Mouse (Mus musculus) lung, embryonic 14.5 days (tissue): Measurements from ENCODE around the gene Arfgap3. TPM values are rescaled to one million over a fixed set of nuclear protein-coding genes. Genes with fewer than 3 reads are reported as not detected.

Experiments used
- ATAC-seq: fragments of 200-750 bp; cut with Nextera tagmentation; 2 replicates; pipeline ENCODE4 v1.8.0; 2017; ENCODE audit warnings: mild to moderate bottlenecking, moderate TSS enrichment, moderate library complexity; ENCODE audit not compliant: insufficient read depth
- DNase-seq: peaks from one replicate; pipeline ENCODE4 v3.0.0-alpha.2; 2015
- H3K27ac ChIP-seq: fragments of 300-500 bp; sonication (generic); 2 replicates; pipeline ENCODE4 v1.5.1; 2014; ENCODE audit warnings: low read depth, mild to moderate bottlenecking, moderate library complexity
- H3K27me3 ChIP-seq: fragments of 300-500 bp; sonication (generic); 2 replicates; pipeline ENCODE4 v1.6.1; 2014; ENCODE audit warnings: low read length, control low read depth; ENCODE audit not compliant: insufficient read depth
- H3K36me3 ChIP-seq: fragments of 300-500 bp; sonication (generic); 2 replicates; pipeline ENCODE4 v1.6.1; 2014; ENCODE audit warnings: control low read depth; ENCODE audit not compliant: insufficient read depth
- H3K4me1 ChIP-seq: fragments of 300-500 bp; sonication (generic); 2 replicates; pipeline ENCODE4 v1.6.1; 2014; ENCODE audit warnings: antibody characterized with exemption, control low read depth; ENCODE audit not compliant: insufficient read depth
- H3K4me2 ChIP-seq: fragments of 300-500 bp; sonication (generic); 2 replicates; pipeline ENCODE4 v1.6.1; 2014; ENCODE audit warnings: mild to moderate bottlenecking
- H3K4me3 ChIP-seq: fragments of 300-500 bp; sonication (generic); 2 replicates; pipeline ENCODE4 v1.5.1; 2014; ENCODE audit warnings: low read depth, low read length
- H3K9ac ChIP-seq: fragments of 300-500 bp; sonication (generic); 2 replicates; pipeline ENCODE4 v1.6.1; 2014
- H3K9me3 ChIP-seq: fragments of 300-500 bp; sonication (generic); 2 replicates; pipeline ENCODE4 v1.6.1; 2016; ENCODE audit warnings: low read depth, low read length, control low read depth
- CTCF ChIP-seq: IDR thresholded peaks from 2 replicates; pipeline ENCODE4 v1.5.1; 2016; ENCODE audit warnings: antibody characterized with exemption, low read depth
- WGBS: fragments of 180-500 bp; shearing (Covaris S2); extraction: QIAGEN DNeasy Blood & Tissue Kit; methylation state at CpG from one replicate; pipeline ENCODE4 v1.1.7; 2014; 5-methylcytosine and 5-hydroxymethylcytosine counted together
- polyA plus RNA-seq: library from polyadenylated mRNA; unstranded; fragments of >200 nt; fragmentation: Nextera tagmentation; extraction: Ambion mirVana; gene quantifications from 2 replicates; pipeline ENCODE4 v1.2.1, GENCODE M21; 2014

Gene Arfgap3
- polyA plus RNA-seq, 1 experiment from 2014 or later, result 37.7 TPM

- Histone ChIP-seq H3K27ac (no peak overlapping the region), H3K4me2 (no peak overlapping the region), H3K9ac (no peak overlapping the region), H3K4me3 (no peak overlapping the region), H3K9me3 (no peaks in the 10 kb centered on the region), H3K36me3 (no peaks in the 10 kb centered on the region), H3K4me1 (no peaks in the 10 kb centered on the region), H3K27me3 (no peaks in the 10 kb centered on the region)
- TF ChIP-seq CTCF, result no peak
- ATAC-seq (no peak), DNase-seq (no peak)
- WGBS, result 77% methylated on average over 5 of the region's 5 CpGs
Measured at GRCm38 (mm10) chr15:83263405-83263804, 86.6 kb downstream of the Arfgap3 start.

DNA sequence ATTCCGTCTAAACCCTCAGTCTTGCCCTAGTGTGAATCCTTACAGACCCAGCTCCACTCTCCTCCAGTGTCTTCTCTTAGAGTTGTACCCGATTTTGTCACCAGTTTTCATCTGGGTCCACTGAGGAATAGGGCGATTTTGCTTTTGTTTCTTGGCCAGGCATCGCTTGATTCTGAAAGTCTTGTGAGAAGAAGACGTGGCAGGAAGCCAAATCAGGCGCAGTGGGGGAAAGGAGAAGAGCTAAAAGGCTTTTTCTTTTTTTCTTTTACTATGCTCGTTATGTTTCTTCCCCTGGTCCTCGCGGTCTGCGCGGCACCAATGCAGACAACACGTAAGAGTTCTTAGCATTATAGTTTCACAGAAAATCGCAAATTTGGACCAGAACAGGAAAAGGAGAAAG, 92.1 kb downstream of the Arfgap3 start:
- WGBS, result 54% methylated on average over 13 of the region's 13 CpGs
- no peaks in the 10 kb centered on the region for H3K9me3 ChIP-seq
- no peaks in the 10 kb centered on the region for H3K4me1 ChIP-seq
- H3K36me3 ChIP-seq, result no peaks in the 10 kb centered on the region
- no peaks in the 10 kb centered on the region for H3K27me3 ChIP-seq
- H3K4me2 ChIP-seq, result 0 out of 2 replicates have a peak overlapping the region, but pooled peaks have one; percentile 3
- H3K27ac ChIP-seq, result no peak overlapping the region
- ATAC-seq (no peak), DNase-seq (peak; percentile 82)
- no peak overlapping the region for H3K4me3 ChIP-seq
- no peak for TF ChIP-seq CTCF
- no peak overlapping the region for H3K9ac ChIP-seq

- H3K9ac ChIP-seq, result no peak overlapping the region
- H3K4me1 ChIP-seq, result no peaks in the 10 kb centered on the region
- H3K27ac ChIP-seq, result no peak overlapping the region
- TF ChIP-seq CTCF, result no peak
- no peaks in the 10 kb centered on the region for H3K36me3 ChIP-seq
- WGBS, result 70% methylated on average over 4 of the region's 4 CpGs
- H3K4me3 ChIP-seq, result no peak overlapping the region
- DNase-seq (no peak), ATAC-seq (no peak)
- no peaks in the 10 kb centered on the region for H3K9me3 ChIP-seq
- peaks cover 12% of the 10 kb centered on the region for H3K27me3 ChIP-seq
- H3K4me2 ChIP-seq, result no peak overlapping the region
Measured at GRCm38 (mm10) chr15:83256491-83256890, 93.6 kb downstream of the Arfgap3 start.

DNA sequence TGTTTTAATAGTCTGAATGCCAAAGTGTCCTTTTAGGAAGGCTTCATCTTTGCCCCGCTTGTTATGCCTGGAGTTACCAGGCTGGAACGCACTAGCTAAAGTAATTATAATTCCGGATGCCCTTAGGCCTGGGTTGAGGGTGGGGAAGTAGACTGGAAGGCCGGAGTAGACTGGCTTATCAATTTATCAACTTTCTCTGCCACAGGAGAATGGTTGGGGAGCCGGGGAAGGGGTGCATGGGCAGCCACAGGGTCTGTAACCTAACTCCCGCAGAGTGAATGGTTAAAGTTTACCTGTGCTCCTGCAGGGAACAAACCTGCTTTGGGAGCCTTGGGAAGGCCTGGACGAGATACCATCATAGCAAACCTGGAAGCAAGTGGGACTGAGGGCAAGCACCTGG, 94.1 kb downstream of the Arfgap3 start:
- WGBS, result 73% methylated on average over 7 of the region's 7 CpGs
- no peak for ATAC-seq
- H3K27ac ChIP-seq, result no peak overlapping the region

GRCm38 (mm10) chr15:83255191-83255782, 94.8 kb downstream of the Arfgap3 start:
- H3K27ac ChIP-seq, result no peak overlapping the region
- DNase-seq (no peak), ATAC-seq (no peak)
- no peaks in the 10 kb centered on the region for H3K4me1 ChIP-seq
- 87% methylated on average over 4 of the region's 4 CpGs for WGBS
- H3K4me3 ChIP-seq, result no peak overlapping the region
- no peak overlapping the region for H3K4me2 ChIP-seq
- H3K27me3 ChIP-seq, result peaks cover 24% of the 10 kb centered on the region
- H3K9me3 ChIP-seq, result no peaks in the 10 kb centered on the region
- no peak overlapping the region for H3K9ac ChIP-seq
- no peaks in the 10 kb centered on the region for H3K36me3 ChIP-seq
- peak; percentile 36; the same call in 1 of the 2 replicates for TF ChIP-seq CTCF

More for the DNA sequence above, 94.1 kb downstream of the Arfgap3 start:
- no peak overlapping the region for H3K4me2 ChIP-seq
- no peaks in the 10 kb centered on the region for H3K4me1 ChIP-seq
- H3K27me3 ChIP-seq, result peaks cover 17% of the 10 kb centered on the region
- no peak overlapping the region for H3K4me3 ChIP-seq
- no peak for DNase-seq
- no peaks in the 10 kb centered on the region for H3K9me3 ChIP-seq
- H3K36me3 ChIP-seq, result no peaks in the 10 kb centered on the region
- no peak overlapping the region for H3K9ac ChIP-seq
- no peak for TF ChIP-seq CTCF

DNA sequence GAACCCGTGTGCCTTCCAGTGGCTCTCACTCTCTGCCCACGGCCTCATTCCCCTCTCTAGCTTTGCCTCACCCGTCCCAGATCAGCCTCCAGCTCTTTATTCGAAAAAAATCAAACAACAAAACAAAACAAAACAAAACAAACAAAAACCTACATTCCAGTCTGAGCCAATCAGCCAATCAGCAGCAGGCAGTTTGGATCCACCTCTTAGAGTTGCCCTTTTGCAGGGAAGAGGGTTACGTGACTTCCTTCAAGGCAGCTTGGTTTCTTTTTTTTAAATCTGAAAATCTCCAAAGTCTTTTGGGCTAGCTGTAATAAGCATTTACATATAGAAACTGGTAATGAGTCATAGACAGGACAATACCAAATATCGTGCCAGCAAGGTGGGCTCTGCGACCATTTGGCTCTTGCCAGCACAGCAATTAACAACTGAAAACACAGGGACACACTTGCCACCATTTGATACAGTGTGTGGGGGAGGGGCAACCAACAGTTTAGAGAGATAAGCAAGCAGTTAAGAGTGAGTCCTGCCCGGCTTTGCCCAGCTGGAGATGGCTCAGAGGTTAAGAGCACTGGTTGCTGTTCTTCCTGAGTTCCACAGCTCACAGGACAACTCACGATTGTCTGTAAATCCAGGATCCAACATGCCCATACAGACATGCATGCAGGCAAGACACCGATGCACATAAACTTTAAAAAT, 95.5 kb downstream of the Arfgap3 start:
- Histone ChIP-seq H3K27ac (no peak overlapping the region), H3K27me3 (peaks cover 28% of the 10 kb centered on the region), H3K4me2 (no peak overlapping the region), H3K9ac (no peak overlapping the region), H3K9me3 (no peaks in the 10 kb centered on the region), H3K4me3 (no peak overlapping the region), H3K36me3 (no peaks in the 10 kb centered on the region), H3K4me1 (no peaks in the 10 kb centered on the region)
- DNase-seq (no peak), ATAC-seq (no peak)
- no peak for TF ChIP-seq CTCF
- 45% methylated on average over 10 of the region's 10 CpGs for WGBS

DNA sequence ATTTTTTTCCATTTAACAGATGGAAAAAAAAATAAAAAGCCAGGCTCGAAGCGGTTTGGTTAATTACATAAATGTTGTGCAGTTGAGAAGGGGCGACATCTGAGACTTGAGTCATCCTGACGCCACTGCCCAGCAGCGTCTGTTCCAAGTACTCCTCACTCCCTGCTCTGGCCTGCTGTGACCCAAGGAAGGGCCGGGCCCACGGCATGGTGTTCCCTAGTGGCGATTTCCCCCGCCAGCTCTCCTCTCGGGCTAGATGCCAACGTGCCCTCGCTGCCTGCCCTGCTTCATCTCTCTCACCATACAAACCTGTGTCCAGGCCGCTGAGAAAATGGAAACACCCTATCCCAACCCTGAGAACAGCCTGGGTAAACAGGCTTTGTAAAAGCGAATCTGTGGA, 98.0 kb downstream of the Arfgap3 start:
- H3K27ac ChIP-seq, result no peak overlapping the region
- no peaks in the 10 kb centered on the region for H3K9me3 ChIP-seq
- peak overlapping the region; percentile 51; the same call in 1 of the 2 replicates for H3K4me3 ChIP-seq
- no peak overlapping the region for H3K9ac ChIP-seq
- no peaks in the 10 kb centered on the region for H3K36me3 ChIP-seq
- peak; percentile 10 for DNase-seq
- 60% methylated on average over 14 of the region's 14 CpGs for WGBS
- TF ChIP-seq CTCF, result no peak
- H3K4me1 ChIP-seq, result no peaks in the 10 kb centered on the region
- H3K4me2 ChIP-seq, result no peak overlapping the region; the same call in 1 of the 2 replicates
- peaks cover 28% of the 10 kb centered on the region for H3K27me3 ChIP-seq
- ATAC-seq, result no peak
